Mouse (Mus musculus) testis, adult 2 months (tissue): ENCODE results near the gene Fam57a. TPM values are rescaled to one million over a fixed set of nuclear protein-coding genes. Genes with fewer than 3 reads are reported as not detected.

Experiments used
- H3K27ac ChIP-seq: fragments of 200-500 bp; 2 replicates; pipeline ENCODE4 v1.5.1; 2012; ENCODE audit warnings: low read depth, low read length; ENCODE audit not compliant: control insufficient read depth, insufficient read depth
- H3K27me3 ChIP-seq: fragments of 200-500 bp; 2 replicates; pipeline ENCODE4 v1.6.1; 2012; ENCODE audit warnings: mild to moderate bottlenecking, low read length, moderate library complexity; ENCODE audit not compliant: control insufficient read depth, insufficient read depth
- H3K36me3 ChIP-seq: fragments of 200-500 bp; 2 replicates; pipeline ENCODE4 v1.6.1; 2012; ENCODE audit warnings: mild to moderate bottlenecking, low read length; ENCODE audit not compliant: control insufficient read depth, insufficient read depth
- H3K4me1 ChIP-seq: fragments of 200-500 bp; 2 replicates; pipeline ENCODE4 v1.6.1; 2012; ENCODE audit warnings: low read length; ENCODE audit not compliant: control insufficient read depth, insufficient read depth
- H3K4me3 ChIP-seq: fragments of 200-500 bp; 2 replicates; pipeline ENCODE4 v1.5.1; 2012; ENCODE audit warnings: low read depth, mild to moderate bottlenecking, low read length, moderate library complexity, mixed read lengths; ENCODE audit not compliant: control insufficient read depth
- CTCF ChIP-seq: fragments of 200-500 bp; IDR thresholded peaks from 2 replicates; pipeline ENCODE4 v1.5.1; 2012; ENCODE audit warnings: low read depth, mild to moderate bottlenecking, inconsistent platforms, low read length, moderate library complexity; ENCODE audit not compliant: control insufficient read depth, insufficient read depth, insufficient replicate concordance
- POLR2A ChIP-seq: fragments of 200-500 bp; IDR thresholded peaks from 2 replicates; pipeline ENCODE4 v1.6.1; 2012; ENCODE audit warnings: low read depth, mild to moderate bottlenecking, inconsistent platforms, low read length, moderate library complexity; ENCODE audit not compliant: control insufficient read depth
- polyA plus RNA-seq: library from polyadenylated mRNA; depleted of rRNA; stranded (reverse); fragments of >200 nt; gene quantifications from 2 replicates; pipeline ENCODE4 v1.2.3, GENCODE M21; 2012

The Fam57a gene
- polyA plus RNA-seq, 1 experiment = 2.4 TPM

DNA sequence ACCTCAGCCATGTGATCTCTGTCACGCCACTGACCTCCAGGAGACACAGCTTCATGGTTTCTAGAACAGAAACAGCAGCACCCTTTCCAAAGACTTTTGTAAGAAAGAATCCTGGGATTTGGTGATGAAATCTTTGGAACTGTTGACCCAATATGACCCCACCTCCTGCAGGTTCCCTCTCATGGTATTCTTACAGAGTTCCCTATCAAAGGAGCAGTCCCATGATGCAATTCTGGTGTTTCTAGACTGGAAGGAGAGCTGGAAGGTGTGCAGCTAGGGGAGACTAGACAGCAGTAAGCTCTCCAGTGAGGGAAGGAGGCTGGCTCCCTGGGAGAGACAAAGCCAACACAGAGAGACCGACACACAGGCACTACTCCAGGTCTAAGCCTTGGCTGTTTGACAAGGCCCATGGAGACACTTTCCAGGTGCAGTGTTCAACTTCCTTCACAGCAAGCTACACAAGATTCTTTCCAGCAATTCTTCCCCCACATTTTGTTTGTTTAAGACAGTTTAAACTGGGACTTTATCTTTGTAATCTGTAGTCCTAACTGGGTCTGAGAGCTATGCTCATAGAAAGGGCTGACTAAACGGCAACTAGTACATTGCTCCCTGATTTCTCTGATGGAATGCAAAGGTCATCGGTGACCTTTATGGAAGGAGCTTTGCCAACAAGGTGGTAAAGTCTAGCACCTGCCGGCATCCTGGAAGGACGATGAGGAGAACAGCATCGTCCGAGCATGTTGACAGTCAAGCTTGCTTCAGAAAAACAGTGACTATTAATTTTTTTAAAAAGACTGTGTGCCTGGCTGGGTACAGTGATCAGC, 33.1 kb upstream of the Fam57a start:
- Histone ChIP-seq H3K27ac (no peak overlapping the region), H3K4me3 (no peak overlapping the region), H3K36me3 (no peaks in the 10 kb centered on the region), H3K27me3 (no peaks in the 10 kb centered on the region), H3K4me1 (no peaks in the 10 kb centered on the region)
- no peak for TF ChIP-seq CTCF

- no peaks in the 10 kb centered on the region for H3K27me3 ChIP-seq
- H3K4me3 ChIP-seq = no peak overlapping the region
- no peak overlapping the region for H3K27ac ChIP-seq
- H3K36me3 ChIP-seq = no peaks in the 10 kb centered on the region
- no peaks in the 10 kb centered on the region for H3K4me1 ChIP-seq
- TF ChIP-seq POLR2A (no peak), CTCF (no peak)
Measured at GRCm38 (mm10) chr11:76148055-76149008, 31.1 kb upstream of the Fam57a start.

GRCm38 (mm10) chr11:76150980-76151379, 28.5 kb upstream of the Fam57a start:
- H3K4me3 ChIP-seq = no peak overlapping the region
- TF ChIP-seq CTCF = no peak
- no peak for TF ChIP-seq POLR2A
- no peaks in the 10 kb centered on the region for H3K4me1 ChIP-seq
- H3K36me3 ChIP-seq = no peaks in the 10 kb centered on the region
- no peaks in the 10 kb centered on the region for H3K27me3 ChIP-seq
- H3K27ac ChIP-seq = no peak overlapping the region

GRCm38 (mm10) chr11:76153236-76153951, 26.1 kb upstream of the Fam57a start:
- H3K27me3 ChIP-seq = no peaks in the 10 kb centered on the region
- no peak overlapping the region for H3K4me3 ChIP-seq
- TF ChIP-seq CTCF = no peak
- no peak for TF ChIP-seq POLR2A
- no peak overlapping the region for H3K27ac ChIP-seq
- H3K36me3 ChIP-seq = no peaks in the 10 kb centered on the region
- no peaks in the 10 kb centered on the region for H3K4me1 ChIP-seq

DNA sequence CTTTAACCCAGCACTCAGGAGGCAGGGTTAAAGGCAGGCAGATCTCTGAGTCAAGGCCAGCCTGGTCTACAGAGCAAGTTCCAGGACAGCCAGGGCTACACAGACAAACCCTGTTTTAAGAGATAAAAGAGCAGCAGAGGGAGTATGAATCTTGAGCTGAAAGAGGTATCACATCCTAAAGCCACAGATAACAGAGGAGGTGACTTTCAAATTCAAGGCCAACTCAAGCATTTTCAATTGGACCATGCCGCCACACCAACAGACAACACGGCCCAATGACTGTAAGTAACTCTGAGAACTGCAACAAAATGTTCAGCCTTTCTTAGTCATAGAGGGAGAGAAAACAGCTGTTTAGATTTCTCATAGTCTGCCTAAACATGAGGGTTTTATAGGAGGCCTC, 25.3 kb upstream of the Fam57a start:
- TF ChIP-seq POLR2A (no peak), CTCF (no peak)
- H3K27ac ChIP-seq = no peak overlapping the region
- H3K36me3 ChIP-seq = no peaks in the 10 kb centered on the region
- no peaks in the 10 kb centered on the region for H3K4me1 ChIP-seq
- H3K27me3 ChIP-seq = no peaks in the 10 kb centered on the region
- no peak overlapping the region for H3K4me3 ChIP-seq

DNA sequence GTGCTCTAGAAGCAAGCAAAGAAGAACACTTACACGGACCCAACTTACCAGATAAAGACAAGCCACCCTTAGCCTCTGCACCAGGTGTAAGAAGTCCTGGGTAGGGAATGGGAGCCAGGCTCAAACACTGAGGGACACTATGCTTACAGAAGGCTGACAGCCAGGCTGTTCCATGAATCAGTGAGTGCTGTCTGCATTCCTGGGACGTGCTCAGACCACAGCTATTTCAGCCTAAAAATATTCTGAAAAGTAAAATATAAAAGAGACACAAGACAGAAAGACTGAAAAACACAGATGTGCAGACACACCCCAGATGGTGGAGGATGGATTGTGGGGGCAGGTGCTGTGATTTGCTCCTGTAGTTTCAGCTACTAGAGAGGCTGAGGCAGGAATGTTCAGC, 24.6 kb upstream of the Fam57a start:
- H3K4me3 ChIP-seq = no peak overlapping the region
- no peaks in the 10 kb centered on the region for H3K4me1 ChIP-seq
- no peaks in the 10 kb centered on the region for H3K36me3 ChIP-seq
- TF ChIP-seq CTCF = no peak
- TF ChIP-seq POLR2A = no peak
- no peaks in the 10 kb centered on the region for H3K27me3 ChIP-seq
- no peak overlapping the region for H3K27ac ChIP-seq

DNA sequence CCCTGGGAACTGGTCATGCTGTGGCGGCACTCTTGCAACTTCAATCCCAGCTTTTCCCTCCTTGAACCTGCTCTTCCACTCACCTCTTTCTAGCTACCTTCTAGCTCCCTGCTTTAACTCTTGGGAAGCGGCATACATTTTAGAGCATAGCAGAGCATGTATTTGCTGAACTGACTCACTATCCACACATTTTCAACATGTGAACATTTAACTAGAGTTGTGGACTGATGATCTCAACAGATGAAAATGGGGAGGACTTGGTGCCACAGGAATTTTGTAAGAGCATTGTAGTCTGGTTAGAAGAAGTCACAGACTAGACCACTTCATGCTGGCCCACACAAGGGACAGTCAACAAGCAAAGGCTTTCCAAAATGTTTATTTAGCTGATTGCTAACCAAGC, 21.1 kb upstream of the Fam57a start:
- no peaks in the 10 kb centered on the region for H3K27me3 ChIP-seq
- H3K36me3 ChIP-seq = no peaks in the 10 kb centered on the region
- no peaks in the 10 kb centered on the region for H3K4me1 ChIP-seq
- H3K4me3 ChIP-seq = no peak overlapping the region
- no peak overlapping the region for H3K27ac ChIP-seq
- TF ChIP-seq CTCF (no peak), POLR2A (no peak)
